Mouse (Mus musculus): ENCODE measurements around the gene Eif4g3. TPM values are rescaled to one million over a fixed set of nuclear protein-coding genes. Genes with fewer than 3 reads are reported as not detected.
"Not testable (repeated sequence)": the region's sequence is repeated elsewhere in the genome, so short reads cannot be mapped to it uniquely, and the experiment has no call there.

Eif4g3 gene
- polyA plus RNA-seq, 1 experiment from 2014 or later, result 25.1 TPM

- Histone ChIP-seq H3K4me2 (replicated peaks) (no peak overlapping the region), H3K27ac (no peak overlapping the region), H3K27me3 (replicated peaks) (no peaks in the 10 kb centered on the region), H3K4me1 (replicated peaks) (no peaks in the 10 kb centered on the region), H3K36me3 (peaks cover 30% of the 10 kb centered on the region), H3K9me3 (no peaks in the 10 kb centered on the region), H3K9ac (no peak overlapping the region), H3K4me3 (replicated peaks) (no peak overlapping the region)
- peak; percentile 50; the same call in 1 of the 2 replicates for ATAC-seq
- WGBS, result 68% methylated on average over 9 of the region's 9 CpGs
Measured at GRCm38 (mm10) chr4:137963881-137964584, 28.8 kb upstream of the Eif4g3 start.

DNA sequence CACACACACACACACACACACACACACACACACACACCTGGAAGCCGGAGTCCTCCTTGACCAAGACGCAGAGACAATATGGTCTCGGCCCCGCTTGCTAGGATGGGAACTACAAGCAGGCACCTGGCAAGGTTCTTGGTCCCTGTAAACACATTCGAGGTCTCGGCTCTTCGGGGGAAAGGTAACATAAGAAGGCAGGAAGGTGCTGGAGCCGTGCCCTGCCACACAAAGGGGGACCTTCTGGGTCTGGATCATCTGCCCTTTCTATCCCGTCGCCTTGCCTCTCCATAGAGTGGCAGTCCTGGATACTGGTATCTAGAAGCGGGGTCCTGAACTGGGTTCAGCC lies 28.3 kb upstream of the Eif4g3 start:
- Histone ChIP-seq H3K4me1 (replicated peaks) (no peaks in the 10 kb centered on the region), H3K36me3 (peaks cover 25% of the 10 kb centered on the region), H3K4me3 (replicated peaks) (no peak overlapping the region), H3K27ac (no peak overlapping the region), H3K4me2 (replicated peaks) (no peak overlapping the region), H3K9me3 (no peaks in the 10 kb centered on the region), H3K9ac (no peak overlapping the region), H3K27me3 (replicated peaks) (no peaks in the 10 kb centered on the region)
- no peak for ATAC-seq
- 94% methylated on average over 11 of the region's 11 CpGs for WGBS

GRCm38 (mm10) chr4:137968203-137968602 lies 24.6 kb upstream of the Eif4g3 start:
- 10% methylated on average over 9 of the region's 9 CpGs for WGBS
- Histone ChIP-seq H3K9ac (no peak overlapping the region), H3K36me3 (peaks cover 3% of the 10 kb centered on the region; the same call in 1 of the 2 replicates), H3K27me3 (replicated peaks) (no peaks in the 10 kb centered on the region), H3K9me3 (no peaks in the 10 kb centered on the region), H3K4me3 (replicated peaks) (no peak overlapping the region), H3K4me1 (replicated peaks) (no peaks in the 10 kb centered on the region), H3K4me2 (replicated peaks) (no peak overlapping the region), H3K27ac (no peak overlapping the region)
- peak; percentile 61 for ATAC-seq

GRCm38 (mm10) chr4:137970623-137971199 lies 22.1 kb upstream of the Eif4g3 start:
- not testable (repeated sequence) for H3K4me1 ChIP-seq (replicated peaks); H3K27ac ChIP-seq; H3K9ac ChIP-seq; ATAC-seq; H3K4me3 ChIP-seq (replicated peaks); H3K4me2 ChIP-seq (replicated peaks); H3K9me3 ChIP-seq; H3K36me3 ChIP-seq; H3K27me3 ChIP-seq (replicated peaks)
- no CpG with 5 or more reads among the region's 11 CpGs for WGBS

DNA sequence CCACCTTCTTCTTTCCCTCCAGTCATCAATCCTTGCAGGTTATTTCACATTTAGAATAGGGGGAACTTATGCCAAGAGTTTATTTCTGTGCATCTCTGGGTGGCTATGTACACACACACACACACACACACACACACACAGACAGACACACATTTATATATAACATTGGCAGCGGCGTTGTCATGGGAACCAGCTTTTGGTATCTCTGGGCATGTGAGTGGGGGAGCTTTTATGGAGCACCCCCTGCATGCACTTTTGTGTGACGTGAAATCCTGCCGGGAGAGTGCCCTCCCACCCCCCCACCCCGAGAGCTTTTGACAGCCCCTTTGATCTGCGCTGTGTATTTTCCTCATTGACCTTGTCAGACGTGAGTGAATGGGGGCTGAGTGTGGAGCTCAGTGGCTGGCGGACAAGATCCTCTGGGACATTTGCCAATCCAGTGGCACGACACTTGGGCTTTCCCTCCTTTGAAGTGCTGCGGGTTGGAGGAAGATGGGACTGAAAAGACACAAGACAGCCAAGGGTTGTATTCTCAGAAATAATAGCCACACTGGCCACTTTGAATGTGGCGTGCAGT lies 17.9 kb upstream of the Eif4g3 start:
- not testable (repeated sequence) for H3K27me3 ChIP-seq (replicated peaks); H3K9ac ChIP-seq; H3K4me3 ChIP-seq (replicated peaks); ATAC-seq; H3K36me3 ChIP-seq; H3K4me2 ChIP-seq (replicated peaks); H3K9me3 ChIP-seq; H3K4me1 ChIP-seq (replicated peaks); H3K27ac ChIP-seq
- no CpG with 5 or more reads among the region's 11 CpGs for whole genome bisulfite sequencing

- not testable (repeated sequence) for H3K4me2 ChIP-seq (replicated peaks); H3K4me1 ChIP-seq (replicated peaks); H3K27me3 ChIP-seq (replicated peaks); H3K9ac ChIP-seq; H3K9me3 ChIP-seq; ATAC-seq; H3K27ac ChIP-seq; H3K4me3 ChIP-seq (replicated peaks); H3K36me3 ChIP-seq
- no CpG with 5 or more reads among the region's 11 CpGs for whole genome bisulfite sequencing
Measured at GRCm38 (mm10) chr4:137979066-137979644, 13.7 kb upstream of the Eif4g3 start.

DNA sequence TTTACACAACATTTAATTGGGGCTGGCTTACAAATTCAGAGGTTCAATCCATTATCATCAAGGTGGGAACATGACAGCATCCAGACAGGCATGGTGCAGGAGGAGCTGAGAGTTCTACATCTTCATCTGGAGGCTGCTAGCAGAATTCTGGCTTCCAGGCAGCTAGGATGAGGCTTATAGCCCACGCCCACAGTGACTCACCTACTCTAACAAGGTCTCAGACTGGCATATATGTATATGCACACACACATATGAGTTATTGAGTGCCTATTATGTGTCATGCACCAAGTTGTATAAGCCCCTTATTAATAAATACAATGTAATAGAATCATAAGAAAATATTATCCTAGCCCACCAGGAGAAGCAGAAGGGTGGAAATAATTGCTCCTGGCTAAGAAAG lies 10.0 kb upstream of the Eif4g3 start:
- no peak for ATAC-seq
- no peak overlapping the region for H3K4me2 ChIP-seq (replicated peaks)
- 0 out of 2 replicates have a peak, but pooled peaks cover 4% of the 10 kb centered on the region for H3K4me1 ChIP-seq (replicated peaks)
- H3K9ac ChIP-seq, result no peak overlapping the region
- H3K27me3 ChIP-seq (replicated peaks), result no peaks in the 10 kb centered on the region
- H3K27ac ChIP-seq, result no peak overlapping the region
- no peaks in the 10 kb centered on the region for H3K9me3 ChIP-seq
- 74% methylated on average over 1 of the region's 1 CpGs for WGBS
- H3K4me3 ChIP-seq (replicated peaks), result no peak overlapping the region
- no peaks in the 10 kb centered on the region for H3K36me3 ChIP-seq

GRCm38 (mm10) chr4:137984212-137984611 lies 8.6 kb upstream of the Eif4g3 start:
- H3K4me2 ChIP-seq (replicated peaks), result no peak overlapping the region
- no peaks in the 10 kb centered on the region for H3K27me3 ChIP-seq (replicated peaks)
- WGBS, result 37% methylated on average over 10 of the region's 10 CpGs
- H3K4me3 ChIP-seq (replicated peaks), result no peak overlapping the region
- no peak overlapping the region for H3K27ac ChIP-seq
- ATAC-seq, result no peak
- 0 out of 2 replicates have a peak, but pooled peaks cover 4% of the 10 kb centered on the region for H3K4me1 ChIP-seq (replicated peaks)
- no peaks in the 10 kb centered on the region for H3K9me3 ChIP-seq
- no peak overlapping the region for H3K9ac ChIP-seq
- no peaks in the 10 kb centered on the region for H3K36me3 ChIP-seq

GRCm38 (mm10) chr4:137984746-137985145 lies 8.1 kb upstream of the Eif4g3 start:
- H3K4me1 ChIP-seq (replicated peaks), result 0 out of 2 replicates have a peak, but pooled peaks cover 4% of the 10 kb centered on the region
- ATAC-seq, result no peak
- H3K4me3 ChIP-seq (replicated peaks), result no peak overlapping the region
- H3K27ac ChIP-seq, result no peak overlapping the region
- H3K27me3 ChIP-seq (replicated peaks), result no peaks in the 10 kb centered on the region
- H3K4me2 ChIP-seq (replicated peaks), result no peak overlapping the region
- WGBS, result 69% methylated on average over 5 of the region's 5 CpGs
- no peaks in the 10 kb centered on the region for H3K9me3 ChIP-seq
- no peak overlapping the region for H3K9ac ChIP-seq
- H3K36me3 ChIP-seq, result no peaks in the 10 kb centered on the region

DNA sequence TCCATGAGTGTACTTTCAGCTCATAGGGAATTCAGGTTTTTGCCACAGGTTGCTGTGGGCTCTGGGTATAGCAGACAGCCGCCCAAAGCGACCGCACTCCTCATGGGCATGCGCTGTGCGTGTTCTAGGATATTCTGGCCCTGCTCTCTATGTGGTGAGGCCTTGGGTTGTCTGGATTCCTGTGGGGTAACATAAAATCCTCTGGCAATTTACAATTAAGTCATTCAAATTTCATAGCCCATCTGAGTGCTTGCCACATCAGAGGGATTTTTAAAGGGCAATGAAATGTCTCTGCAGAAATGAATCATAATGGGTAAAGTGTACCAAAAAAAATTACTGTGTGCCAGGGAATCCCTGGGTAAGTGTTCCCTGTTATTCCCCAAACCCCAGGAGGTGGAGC lies 3.4 kb upstream of the Eif4g3 start:
- no peak for ATAC-seq
- no peaks in the 10 kb centered on the region for H3K36me3 ChIP-seq
- H3K4me2 ChIP-seq (replicated peaks), result no peak overlapping the region
- H3K9me3 ChIP-seq, result no peaks in the 10 kb centered on the region
- no peak overlapping the region for H3K27ac ChIP-seq
- no peak overlapping the region for H3K4me3 ChIP-seq (replicated peaks)
- H3K9ac ChIP-seq, result no peak overlapping the region
- H3K27me3 ChIP-seq (replicated peaks), result peaks cover 3% of the 10 kb centered on the region; the same call in 1 of the 2 replicates
- WGBS, result 85% methylated on average over 5 of the region's 5 CpGs
- 0 out of 2 replicates have a peak, but pooled peaks cover 4% of the 10 kb centered on the region for H3K4me1 ChIP-seq (replicated peaks)

DNA sequence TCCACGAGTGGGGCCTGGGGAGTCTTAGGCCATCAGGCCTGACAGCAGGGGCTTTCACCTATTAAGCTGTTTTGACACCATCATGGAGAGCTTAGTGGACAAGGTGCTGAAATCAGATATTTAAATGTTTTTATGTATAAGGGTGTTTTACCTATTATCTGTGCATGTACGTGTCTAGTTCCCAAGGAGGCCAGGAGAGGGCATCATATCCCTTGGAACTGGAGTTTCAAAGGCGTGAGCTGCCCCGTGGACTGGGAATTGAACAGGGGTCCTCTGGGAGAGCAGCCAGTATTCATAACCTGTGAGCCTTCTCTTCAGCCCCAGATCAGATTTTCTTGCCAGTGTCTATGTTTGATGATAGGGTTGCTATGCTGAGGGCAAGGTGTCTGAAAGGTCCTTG lies 2.4 kb upstream of the Eif4g3 start:
- 83% methylated on average over 4 of the region's 4 CpGs for WGBS
- peaks cover 3% of the 10 kb centered on the region; the same call in 1 of the 2 replicates for H3K27me3 ChIP-seq (replicated peaks)
- H3K9me3 ChIP-seq, result no peaks in the 10 kb centered on the region
- H3K9ac ChIP-seq, result no peak overlapping the region
- H3K27ac ChIP-seq, result no peak overlapping the region
- ATAC-seq, result no peak
- H3K4me1 ChIP-seq (replicated peaks), result peaks cover 13% of the 10 kb centered on the region
- no peak overlapping the region for H3K4me3 ChIP-seq (replicated peaks)
- no peak overlapping the region for H3K4me2 ChIP-seq (replicated peaks)
- H3K36me3 ChIP-seq, result no peaks in the 10 kb centered on the region

GRCm38 (mm10) chr4:137991240-137991639 lies 1.6 kb upstream of the Eif4g3 start:
- 78% methylated on average over 7 of the region's 7 CpGs for WGBS
- Histone ChIP-seq H3K36me3 (no peaks in the 10 kb centered on the region), H3K9ac (no peak overlapping the region), H3K4me1 (replicated peaks) (peaks cover 19% of the 10 kb centered on the region), H3K27ac (no peak overlapping the region), H3K4me2 (replicated peaks) (no peak overlapping the region), H3K9me3 (no peaks in the 10 kb centered on the region), H3K27me3 (replicated peaks) (peaks cover 3% of the 10 kb centered on the region; the same call in 1 of the 2 replicates), H3K4me3 (replicated peaks) (no peak overlapping the region)
- ATAC-seq, result no peak
